Mouse (Mus musculus) intestine, embryonic 14.5 days (tissue): ENCODE results near the gene Taar7d. TPM values are rescaled to one million over a fixed set of nuclear protein-coding genes. Genes with fewer than 3 reads are reported as not detected.
"Not testable (repeated sequence)": the region's sequence is repeated elsewhere in the genome, so short reads cannot be mapped to it uniquely, and the experiment has no call there.

Source experiments
- ATAC-seq: fragments of 200-750 bp; cut with Nextera tagmentation; replicated peaks from 2 replicates; pipeline ENCODE4 v1.8.0; 2017; ENCODE audit warnings: low read depth, moderate number of reproducible peaks, moderate TSS enrichment, moderate library complexity; ENCODE audit not compliant: low FRiP score, low TSS enrichment
- DNase-seq: peaks from one replicate; pipeline ENCODE4 v3.0.0-alpha.2; 2018; ENCODE audit warnings: low spot score
- H3K27ac ChIP-seq: fragments of 300-500 bp; sonication (generic); 2 replicates; pipeline ENCODE4 v1.5.1; 2014; ENCODE audit warnings: low read depth, mild to moderate bottlenecking, control low read depth
- H3K27me3 ChIP-seq: fragments of 300-500 bp; sonication (generic); replicated peaks from 2 replicates; pipeline ENCODE4 v1.6.1; 2014; ENCODE audit warnings: low read length, control low read depth; ENCODE audit not compliant: control insufficient read depth, insufficient read depth
- H3K36me3 ChIP-seq: fragments of 300-500 bp; sonication (generic); 2 replicates; pipeline ENCODE4 v1.6.1; 2014; ENCODE audit warnings: low read length, control low read depth; ENCODE audit not compliant: control insufficient read depth, insufficient read depth
- H3K4me1 ChIP-seq: fragments of 300-500 bp; sonication (generic); replicated peaks from 2 replicates; pipeline ENCODE4 v1.6.1; 2014; ENCODE audit warnings: low read length, control low read depth, mixed read lengths; ENCODE audit not compliant: control insufficient read depth, insufficient read depth
- H3K4me2 ChIP-seq: fragments of 300-500 bp; sonication (generic); 2 replicates; pipeline ENCODE4 v1.6.1; 2014; ENCODE audit warnings: low read length
- H3K4me3 ChIP-seq: fragments of 300-500 bp; sonication (generic); 2 replicates; pipeline ENCODE4 v1.5.1; 2014; ENCODE audit warnings: low read depth, low read length, control low read depth, mixed read lengths
- H3K9ac ChIP-seq: fragments of 300-500 bp; sonication (generic); 2 replicates; pipeline ENCODE4 v1.6.1; 2014; ENCODE audit warnings: mild to moderate bottlenecking, low read length
- H3K9me3 ChIP-seq: fragments of 300-500 bp; sonication (generic); 2 replicates; pipeline ENCODE4 v1.6.1; 2016; ENCODE audit warnings: low read length, control low read depth; ENCODE audit not compliant: control insufficient read depth
- WGBS: fragments of 180-500 bp; shearing (Covaris S2); extraction: QIAGEN DNeasy Blood & Tissue Kit; methylation state at CpG from one replicate; pipeline ENCODE4 v1.1.7; 2014; 5-methylcytosine and 5-hydroxymethylcytosine counted together
- polyA plus RNA-seq: library from polyadenylated mRNA; unstranded; fragments of >200 nt; fragmentation: Nextera tagmentation; extraction: Ambion mirVana; gene quantifications from 2 replicates; pipeline ENCODE4 v1.2.1, GENCODE M21; 2014

Taar7d gene
- polyA plus RNA-seq, 1 experiment from 2014 or later = not detected

DNA sequence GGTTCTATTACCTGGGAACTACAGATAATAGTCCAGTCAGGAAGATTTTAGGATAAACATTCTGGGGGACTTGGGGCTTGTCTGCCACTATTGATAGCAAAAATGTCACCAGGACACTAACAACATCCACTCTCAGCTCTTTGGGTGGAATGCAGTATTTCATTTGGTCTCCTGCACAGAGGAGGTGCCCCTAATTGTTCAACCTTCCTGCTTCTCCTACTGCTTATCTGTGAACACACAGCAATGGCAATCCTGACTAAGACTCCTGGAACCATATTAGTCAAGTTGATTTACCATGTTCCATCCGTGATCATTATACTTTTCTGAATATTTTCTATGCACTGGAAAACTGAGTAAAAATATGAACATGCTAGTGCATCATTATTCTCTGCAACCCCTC is 18.9 kb upstream of the Taar7d start:
- H3K9me3 ChIP-seq = no peaks in the 10 kb centered on the region
- no peaks in the 10 kb centered on the region for H3K27me3 ChIP-seq
- DNase-seq (no peak), ATAC-seq (no peak)
- H3K9ac ChIP-seq = no peak overlapping the region
- WGBS = 79% methylated on average over 1 of the region's 1 CpGs
- H3K36me3 ChIP-seq = no peaks in the 10 kb centered on the region
- H3K4me3 ChIP-seq = no peak overlapping the region
- H3K4me2 ChIP-seq = no peak overlapping the region
- no peak overlapping the region for H3K27ac ChIP-seq
- no peaks in the 10 kb centered on the region for H3K4me1 ChIP-seq

DNA sequence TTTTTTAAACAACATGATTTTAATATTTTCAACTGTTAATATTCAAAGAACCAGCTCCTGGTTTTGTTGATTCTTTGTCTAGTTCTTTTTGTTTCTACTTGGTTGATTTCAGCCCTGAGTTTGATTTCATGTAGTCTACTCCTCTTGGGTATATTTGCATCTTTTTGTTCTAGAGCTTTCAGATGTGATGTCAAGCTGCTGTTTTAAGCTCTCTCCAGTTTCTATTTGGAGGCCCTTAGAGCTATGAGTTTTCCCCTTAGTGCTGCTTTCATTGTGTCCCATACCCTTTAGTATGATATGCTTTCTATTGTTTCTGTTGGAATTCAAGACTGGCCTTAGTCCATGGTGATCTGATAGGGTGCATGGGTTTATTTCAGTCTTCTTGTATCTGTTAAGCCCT is 4.3 kb downstream of the Taar7d start:
- Histone ChIP-seq H3K4me3 (no peak overlapping the region), H3K9me3 (no peaks in the 10 kb centered on the region), H3K27ac (no peak overlapping the region), H3K9ac (no peak overlapping the region), H3K27me3 (no peaks in the 10 kb centered on the region), H3K4me1 (no peaks in the 10 kb centered on the region), H3K4me2 (no peak overlapping the region), H3K36me3 (no peaks in the 10 kb centered on the region)
- DNase-seq = no peak
- no peak for ATAC-seq

DNA sequence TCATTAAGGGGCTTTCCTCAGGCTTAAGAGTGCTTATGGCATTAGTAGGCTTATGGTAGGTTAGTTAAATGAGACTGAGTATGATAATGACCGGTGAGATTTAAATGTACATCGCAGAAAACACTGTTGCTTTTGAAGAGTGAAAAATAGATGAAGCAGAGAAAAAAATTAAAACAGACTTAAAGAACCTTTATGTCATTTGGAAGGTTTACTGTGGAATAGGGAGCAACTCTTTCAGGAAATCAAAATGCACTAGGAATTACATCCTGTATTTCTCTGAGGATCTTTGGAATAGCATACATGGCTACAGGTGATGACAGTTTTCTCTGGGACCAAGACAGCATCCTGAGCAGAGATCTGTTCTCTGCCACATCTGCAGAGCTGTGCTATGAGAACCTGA is 10.3 kb downstream of the Taar7d start, which contains the start of gene Taar7e:
Gene Taar7e, plus strand, starts transcription at position 301 of the 400 bp plus-strand sequence.
- H3K4me3 ChIP-seq = no peak within 1 kb of the TSS
- H3K4me1 ChIP-seq = no peaks in the 10 kb centered on the region
- H3K36me3 ChIP-seq = no peaks in the 10 kb centered on the region
- 88% methylated on average over 2 of the region's 2 CpGs for WGBS
- H3K4me2 ChIP-seq = no peak within 1 kb of the TSS
- H3K27ac ChIP-seq = no peak within 1 kb of the TSS
- H3K9ac ChIP-seq = no peak within 1 kb of the TSS
- no peak for DNase-seq
- no peaks in the 10 kb centered on the region for H3K9me3 ChIP-seq
- H3K27me3 ChIP-seq = no peaks in the 10 kb centered on the region
- no peak for ATAC-seq

DNA sequence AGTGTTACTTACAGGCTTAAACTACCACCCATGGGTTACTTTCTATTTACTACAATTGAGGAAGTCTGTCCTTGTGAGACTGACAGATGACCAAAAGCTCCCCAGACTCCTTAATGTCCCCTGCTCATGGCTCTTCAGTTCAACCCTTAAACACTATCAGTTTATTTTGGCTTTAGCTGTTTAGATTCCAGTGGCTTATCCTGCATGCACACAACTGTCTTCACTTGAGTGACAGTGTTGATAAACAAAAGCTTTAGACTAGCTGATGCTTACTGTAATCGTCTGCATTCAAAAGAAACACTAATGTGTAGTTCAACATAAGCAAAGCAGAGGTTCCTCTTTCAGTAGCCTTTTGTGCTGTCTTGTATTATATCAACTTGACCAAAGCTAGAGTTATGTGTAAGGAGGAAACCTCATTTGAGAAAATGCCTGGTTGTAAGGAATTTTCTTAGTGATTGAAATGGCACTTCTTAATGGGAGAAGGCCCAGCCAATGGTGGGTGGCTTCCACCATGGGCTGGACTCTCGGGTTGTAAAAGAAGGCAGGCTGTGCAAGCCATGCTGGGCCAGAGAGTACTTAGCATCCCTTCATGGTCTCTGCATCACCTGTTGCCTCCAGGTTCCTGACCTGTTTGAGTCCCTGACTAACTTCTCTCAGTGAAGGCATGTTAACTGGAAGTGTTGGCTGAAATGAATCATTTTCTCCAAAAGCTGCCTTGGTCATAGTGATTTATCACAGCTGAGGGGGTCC is 13.3 kb downstream of the Taar7d start:
- Histone ChIP-seq H3K4me1 (no peaks in the 10 kb centered on the region), H3K36me3 (no peaks in the 10 kb centered on the region), H3K9me3 (no peaks in the 10 kb centered on the region), H3K9ac (no peak overlapping the region), H3K27me3 (no peaks in the 10 kb centered on the region), H3K4me3 (no peak overlapping the region), H3K27ac (no peak overlapping the region), H3K4me2 (no peak overlapping the region)
- WGBS = 43% methylated on average over 2 of the region's 2 CpGs
- ATAC-seq (no peak), DNase-seq (no peak)

DNA sequence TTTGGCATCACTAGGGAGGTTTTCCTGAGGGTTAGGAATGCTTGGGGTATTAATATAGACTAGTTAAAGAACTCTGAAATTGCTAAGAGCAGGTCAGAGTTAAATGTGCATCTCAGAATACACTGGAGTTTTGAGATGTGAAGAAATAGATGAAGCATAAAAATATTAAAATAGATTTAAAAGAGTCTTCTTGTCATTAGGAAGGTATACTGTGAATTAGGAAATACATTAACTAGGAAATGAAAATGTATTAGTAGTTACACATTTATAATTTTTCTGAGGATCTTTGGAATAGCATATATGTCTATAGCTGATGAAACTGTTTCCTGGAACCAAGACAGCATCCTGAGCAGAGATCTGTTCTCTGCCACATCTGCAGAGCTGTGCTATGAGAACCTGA is 22.2 kb downstream of the Taar7d start, which contains the start of gene Taar7f:
Gene Taar7f, plus strand, starts transcription at position 301 of the 400 bp plus-strand sequence.
- Histone ChIP-seq H3K9me3 (no peaks in the 10 kb centered on the region), H3K27me3 (no peaks in the 10 kb centered on the region), H3K27ac (no peak within 1 kb of the TSS), H3K36me3 (no peaks in the 10 kb centered on the region), H3K4me3 (no peak within 1 kb of the TSS), H3K4me2 (no peak within 1 kb of the TSS), H3K9ac (no peak within 1 kb of the TSS), H3K4me1 (0 out of 2 replicates have a peak, but pooled peaks cover 4% of the 10 kb centered on the region)
- DNase-seq = no peak
- no peak for ATAC-seq

DNA sequence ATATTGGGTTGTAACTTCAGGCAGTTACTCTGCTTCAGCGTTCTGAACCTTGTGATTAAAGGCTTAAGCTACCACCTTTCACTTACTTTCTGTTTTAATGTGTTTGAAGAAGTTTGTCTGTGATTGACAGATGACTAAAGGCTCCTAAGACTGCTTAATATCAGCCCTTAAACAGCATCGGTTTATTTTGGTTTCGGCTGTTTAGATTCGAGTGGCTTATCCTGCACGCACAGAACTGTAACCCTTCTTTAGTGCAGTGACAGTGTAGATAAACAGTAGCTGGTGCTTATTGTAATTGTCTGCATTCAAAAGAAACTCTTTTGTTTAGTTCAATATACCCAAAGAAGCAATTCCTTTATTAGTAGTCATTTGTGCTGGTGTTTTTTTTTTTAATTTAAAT is 25.0 kb downstream of the Taar7d start:
- 25% methylated on average over 5 of the region's 5 CpGs for WGBS
- Histone ChIP-seq H3K27me3 (no peaks in the 10 kb centered on the region), H3K9ac (no peak overlapping the region), H3K4me2 (no peak overlapping the region), H3K27ac (no peak overlapping the region), H3K4me1 (0 out of 2 replicates have a peak, but pooled peaks cover 4% of the 10 kb centered on the region), H3K9me3 (no peaks in the 10 kb centered on the region), H3K4me3 (no peak overlapping the region), H3K36me3 (no peaks in the 10 kb centered on the region)
- DNase-seq (no peak), ATAC-seq (no peak)

DNA sequence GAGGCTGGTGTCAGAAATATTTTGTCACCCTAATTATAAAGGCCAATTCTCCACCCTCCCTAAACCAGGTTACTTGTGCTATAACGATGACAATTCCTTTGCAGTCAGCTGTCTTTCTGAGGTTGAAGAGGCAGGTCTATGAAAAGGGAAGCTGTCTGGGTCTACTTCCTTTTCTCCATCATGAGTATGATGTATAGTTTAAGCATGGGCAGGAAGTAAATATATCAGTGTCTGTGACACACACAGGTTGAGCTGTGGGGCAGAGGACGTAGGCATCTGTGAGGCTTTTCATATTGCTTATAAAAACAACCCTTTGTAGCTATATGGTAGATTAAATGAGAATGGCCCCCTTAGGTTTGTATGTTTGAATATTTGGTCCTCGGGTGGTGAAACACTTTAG is 32.0 kb downstream of the Taar7d start:
- ATAC-seq = no peak
- no peak overlapping the region for H3K4me3 ChIP-seq
- WGBS = 82% methylated on average over 3 of the region's 3 CpGs

DNA sequence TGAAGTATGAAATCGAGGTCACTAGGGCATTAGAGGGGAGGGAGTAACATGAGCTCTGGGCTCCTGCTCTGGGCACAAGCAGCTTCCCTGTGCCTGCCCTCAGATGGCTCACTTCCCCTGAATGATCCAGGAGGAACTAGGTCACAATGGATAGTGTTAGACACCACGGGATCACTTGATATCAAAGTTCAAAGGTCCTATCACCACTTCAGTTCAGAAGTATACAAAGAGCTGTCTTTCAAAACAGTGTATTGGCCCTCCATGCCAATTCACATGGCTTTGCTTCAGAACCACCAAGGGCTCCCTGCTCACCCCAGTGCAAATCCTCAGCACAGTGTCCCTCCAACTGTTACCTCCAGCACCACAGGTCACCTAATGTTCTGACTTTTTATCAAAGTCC is 47.7 kb downstream of the Taar7d start:
- not testable (repeated sequence) for H3K4me3 ChIP-seq, H3K27ac ChIP-seq, H3K4me2 ChIP-seq, H3K4me1 ChIP-seq, ATAC-seq, DNase-seq, H3K36me3 ChIP-seq, H3K9ac ChIP-seq, H3K9me3 ChIP-seq, H3K27me3 ChIP-seq
- WGBS = 52% methylated on average over 2 of the region's 2 CpGs

More for the DNA sequence above, 32.0 kb downstream of the Taar7d start:
- Histone ChIP-seq H3K9ac (no peak overlapping the region), H3K4me2 (no peak overlapping the region), H3K27ac (no peak overlapping the region), H3K9me3 (no peaks in the 10 kb centered on the region), H3K27me3 (no peaks in the 10 kb centered on the region), H3K36me3 (no peaks in the 10 kb centered on the region), H3K4me1 (no peaks in the 10 kb centered on the region)
- no peak for DNase-seq

DNA sequence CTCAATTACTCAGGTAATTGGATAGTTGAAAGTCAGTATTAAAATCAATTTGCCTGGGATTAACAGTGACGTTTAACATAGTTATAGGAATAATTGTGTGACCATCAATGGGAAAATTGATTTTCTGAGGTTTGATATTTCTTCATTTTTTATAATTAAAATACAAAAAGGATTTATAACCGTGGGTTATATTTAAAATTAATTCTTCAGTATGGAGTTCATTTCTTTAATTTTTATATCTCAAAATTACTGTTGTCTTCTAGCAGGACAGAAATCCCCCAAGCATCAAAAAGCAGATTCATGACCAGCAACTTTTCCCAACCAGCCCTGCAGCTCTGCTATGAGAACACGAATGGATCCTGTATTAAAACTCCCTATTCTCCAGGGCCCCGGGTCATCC is 49.2 kb downstream of the Taar7d start, which contains the start of gene Taar8a:
Gene Taar8a, plus strand, starts transcription at position 301 of the 400 bp plus-strand sequence.
- WGBS = 84% methylated on average over 2 of the region's 4 CpGs
- not testable (repeated sequence) for H3K4me1 ChIP-seq, ATAC-seq, H3K36me3 ChIP-seq, DNase-seq, H3K9me3 ChIP-seq, H3K4me3 ChIP-seq, H3K4me2 ChIP-seq, H3K27me3 ChIP-seq, H3K27ac ChIP-seq, H3K9ac ChIP-seq
